Mouse (Mus musculus): ENCODE measurements around the gene Gm38655. TPM values are rescaled to one million over a fixed set of nuclear protein-coding genes. Genes with fewer than 3 reads are reported as not detected.

The Gm38655 gene
- polyA plus RNA-seq (2012; rRNA removed) = 0.30 TPM in 1 of 2 replicates, not detected in the other

GRCm38 (mm10) chr17:25175411-25175810, at the start of gene Gm38655:
Gm38655 (minus strand) TSS chr17:25175471.

GRCm38 (mm10) chr17:25188150-25189031, 13.1 kb upstream of the Gm38655 start, which contains the start of gene Unkl:
Unkl (plus strand) TSS chr17:25188397.

GRCm38 (mm10) chr17:25184129-25184691, 8.9 kb upstream of the Gm38655 start, which contains the start of gene BC003965:
BC003965 (plus strand) TSS chr17:25184554.

GRCm38 (mm10) chr17:25162161-25162560, 13.1 kb downstream of the Gm38655 start, which contains the start of gene Ccdc154:
Ccdc154 (plus strand) TSS chr17:25162461.

GRCm38 (mm10) chr17:25133275-25133698, 42.0 kb downstream of the Gm38655 start, which contains the start of gene Clcn7:
Clcn7 (plus strand) TSS chr17:25133391.

Other genes with a start within 250 kb of the Gm38655 start
- gene Mapk8ip3, start 238.5 kb downstream of the Gm38655 start, polyA plus RNA-seq (2012; rRNA removed) = 75.9 and 79.6 TPM in 2 replicates
- 11.4 and 19.2 TPM in 2 replicates for gene Jpt2, start 214.8 kb downstream of the Gm38655 start, polyA plus RNA-seq (2012; rRNA removed)
- 13.7 and 13.8 TPM in 2 replicates for gene Cramp1l, start 159.7 kb downstream of the Gm38655 start, polyA plus RNA-seq (2012; rRNA removed)
- gene Ift140, start 159.4 kb downstream of the Gm38655 start, polyA plus RNA-seq (2012; rRNA removed) = 9.6 and 10.6 TPM in 2 replicates
- gene Tmem204, start 91.9 kb downstream of the Gm38655 start, polyA plus RNA-seq (2012; rRNA removed) = 22.1 and 24.6 TPM in 2 replicates
- gene Telo2, start 59.5 kb downstream of the Gm38655 start, polyA plus RNA-seq (2012; rRNA removed) = 14.7 and 16.1 TPM in 2 replicates
- 0.13 and 0.14 TPM in 2 replicates for gene Ptx4, start 54.7 kb downstream of the Gm38655 start, polyA plus RNA-seq (2012; rRNA removed)
- 24.7 and 25.7 TPM in 2 replicates for gene Clcn7, start 42.1 kb downstream of the Gm38655 start, polyA plus RNA-seq (2012; rRNA removed)
- not detected in 2 replicates for gene Ccdc154, start 13.0 kb downstream of the Gm38655 start, polyA plus RNA-seq (2012; rRNA removed)
- gene BC003965, start 9.1 kb upstream of the Gm38655 start, polyA plus RNA-seq (2012; rRNA removed) = 13.6 and 15.0 TPM in 2 replicates
- gene Unkl, start 12.9 kb upstream of the Gm38655 start, polyA plus RNA-seq (2012; rRNA removed) = 11.5 and 12.7 TPM in 2 replicates
- gene Gnptg, start 64.7 kb upstream of the Gm38655 start, polyA plus RNA-seq (2012; rRNA removed) = 26.5 and 30.4 TPM in 2 replicates
- gene Tsr3, start 64.7 kb upstream of the Gm38655 start, polyA plus RNA-seq (2012; rRNA removed) = 13.5 and 16.3 TPM in 2 replicates
- 11.4 and 13.3 TPM in 2 replicates for gene Baiap3, start 80.9 kb upstream of the Gm38655 start, polyA plus RNA-seq (2012; rRNA removed)
- 80.8 and 81.0 TPM in 2 replicates for gene Ube2i, start 99.2 kb upstream of the Gm38655 start, polyA plus RNA-seq (2012; rRNA removed)
- gene Prss34, start 122.9 kb upstream of the Gm38655 start, polyA plus RNA-seq (2012; rRNA removed) = not detected in 2 replicates
- not detected in 2 replicates for gene Prss28, start 133.2 kb upstream of the Gm38655 start, polyA plus RNA-seq (2012; rRNA removed)
- not detected in 2 replicates for gene Prss29, start 143.2 kb upstream of the Gm38655 start, polyA plus RNA-seq (2012; rRNA removed)
- not detected in 2 replicates for gene Tpsab1, start 170.1 kb upstream of the Gm38655 start, polyA plus RNA-seq (2012; rRNA removed)
- 1.6 and 1.8 TPM in 2 replicates for gene Tpsb2, start 190.8 kb upstream of the Gm38655 start, polyA plus RNA-seq (2012; rRNA removed)
- 180 and 201 TPM in 2 replicates for gene Tpsg1, start 193.8 kb upstream of the Gm38655 start, polyA plus RNA-seq (2012; rRNA removed)

Measured in colon, adult 2 months (tissue).